Mouse (Mus musculus) urinary bladder, postnatal 10 days (tissue): ENCODE results near the gene Apoe.
"Not testable (repeated sequence)": the region's sequence is repeated elsewhere in the genome, so short reads cannot be mapped to it uniquely, and the experiment has no call there.

Source experiments
- DNase-seq: peaks from one replicate; pipeline ENCODE4 v3.0.0; 2022; ENCODE audit warnings: low spot score

Gene Apoe

GRCm38 (mm10) chr7:19691873-19692865, 6.8 kb downstream of the Apoe start, which contains the start of gene Apoc1:
TSS of gene Apoc1 (minus strand) at chr7:19692660.
- no peak for DNase-seq

DNA sequence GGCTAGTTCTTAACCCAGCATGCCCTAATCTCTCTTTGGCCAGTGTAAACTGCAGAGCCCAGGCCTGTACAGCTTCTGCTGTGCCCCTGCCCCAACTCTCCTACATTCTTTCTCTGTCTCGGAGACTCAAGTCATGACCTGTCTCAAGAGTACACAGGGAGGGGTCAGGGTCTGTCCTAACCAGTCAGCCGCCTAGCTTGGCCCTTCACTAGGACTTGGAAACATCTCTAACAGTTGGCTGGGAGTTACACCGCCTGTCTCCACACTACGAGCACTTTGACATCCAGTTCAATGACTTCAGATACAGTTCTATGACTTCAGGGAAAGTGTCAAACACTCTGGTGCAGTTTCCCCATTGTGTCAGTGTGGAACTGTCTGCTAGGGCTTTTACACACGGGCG, 7.6 kb downstream of the Apoe start:
- DNase-seq = no peak

DNA sequence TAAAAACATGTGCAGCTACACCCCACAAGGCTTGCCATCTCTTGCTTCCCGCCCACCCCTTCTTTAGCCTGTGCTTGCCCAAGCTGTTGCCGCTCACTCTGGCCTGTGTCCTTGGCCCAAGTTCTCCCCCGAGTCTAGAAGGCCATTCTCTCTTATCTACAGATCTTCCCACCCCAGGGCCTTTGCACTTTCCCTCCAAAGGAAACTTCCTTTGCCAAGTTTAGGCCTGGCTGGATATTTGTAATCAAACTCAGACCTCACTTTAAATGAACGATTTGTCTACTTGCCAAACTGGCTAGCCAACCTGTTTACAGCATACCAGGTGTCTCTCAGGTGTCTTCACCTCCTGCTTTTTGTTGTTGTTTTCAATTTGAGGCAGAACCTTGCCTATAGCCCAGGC, 8.1 kb downstream of the Apoe start:
- DNase-seq = no peak

DNA sequence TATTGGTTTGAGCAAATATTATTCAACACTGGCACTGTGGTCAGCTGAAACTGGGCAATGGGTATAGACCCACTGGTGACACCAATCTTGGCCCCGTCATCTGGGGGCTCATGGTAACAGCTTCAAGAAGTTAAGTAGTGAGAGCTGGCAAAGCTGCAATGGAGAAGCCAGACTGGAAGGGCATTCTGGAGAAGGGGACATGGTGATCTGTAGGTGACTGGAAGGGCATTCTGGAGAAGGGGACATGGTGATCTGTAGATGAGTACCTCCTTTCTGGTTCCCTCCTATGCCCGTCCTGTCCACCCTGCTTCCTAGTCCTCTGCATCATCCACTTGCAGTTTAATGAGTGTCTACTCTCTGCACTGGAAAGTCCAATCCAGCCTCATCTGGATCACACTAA, 10.4 kb downstream of the Apoe start:
- DNase-seq = no peak

DNA sequence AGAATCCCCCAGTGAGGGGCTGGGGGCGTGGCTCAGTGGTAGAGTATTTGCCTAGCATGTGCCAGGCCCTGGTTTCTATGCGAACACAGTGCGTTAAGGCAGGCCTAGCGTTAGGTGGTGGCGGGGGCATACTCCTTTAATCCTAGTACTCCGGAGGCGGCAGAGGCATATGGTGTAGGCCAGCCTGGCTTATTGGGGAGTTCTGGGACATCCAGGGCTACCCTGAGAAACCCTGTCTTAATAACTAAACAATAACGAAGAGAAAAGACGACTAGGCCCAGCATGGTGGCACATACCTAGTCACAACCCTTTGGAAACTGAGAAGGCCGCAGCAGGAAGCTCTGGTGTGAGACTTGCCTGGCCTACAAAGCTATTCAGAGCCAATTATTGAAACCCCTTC, 10.9 kb downstream of the Apoe start:
- no peak for DNase-seq

DNA sequence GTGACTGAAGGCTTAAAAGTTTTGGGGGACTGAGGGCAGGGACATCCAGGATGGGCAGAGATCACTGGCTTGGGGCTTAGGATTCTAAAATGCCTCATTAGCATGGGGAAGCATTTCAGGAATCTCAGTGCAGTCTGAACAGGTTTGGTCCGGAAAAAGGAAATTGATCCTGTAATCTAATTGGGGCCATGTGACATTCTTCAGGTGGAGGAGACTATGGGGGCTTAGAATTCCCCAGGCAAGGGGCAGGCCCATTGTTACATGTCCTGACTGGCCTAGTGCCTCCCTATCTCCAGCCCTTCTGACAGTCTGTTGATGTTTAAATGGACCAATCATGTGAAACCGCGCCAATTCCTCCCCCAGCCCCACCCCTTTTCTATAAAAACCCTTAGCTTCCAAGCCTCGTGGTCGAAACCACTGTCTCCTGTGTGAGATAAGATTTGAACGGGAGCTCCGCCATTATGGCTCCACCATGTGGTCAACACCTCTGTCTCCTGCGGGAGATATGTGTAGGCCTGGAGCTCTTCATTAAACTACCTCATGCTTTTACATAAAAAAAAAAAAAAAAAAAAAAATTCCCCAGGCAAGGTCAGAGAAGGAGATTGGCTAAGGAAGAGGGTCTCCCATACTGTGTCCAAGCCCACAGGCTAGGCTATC, 11.9 kb downstream of the Apoe start:
- not testable (repeated sequence) for DNase-seq

DNA sequence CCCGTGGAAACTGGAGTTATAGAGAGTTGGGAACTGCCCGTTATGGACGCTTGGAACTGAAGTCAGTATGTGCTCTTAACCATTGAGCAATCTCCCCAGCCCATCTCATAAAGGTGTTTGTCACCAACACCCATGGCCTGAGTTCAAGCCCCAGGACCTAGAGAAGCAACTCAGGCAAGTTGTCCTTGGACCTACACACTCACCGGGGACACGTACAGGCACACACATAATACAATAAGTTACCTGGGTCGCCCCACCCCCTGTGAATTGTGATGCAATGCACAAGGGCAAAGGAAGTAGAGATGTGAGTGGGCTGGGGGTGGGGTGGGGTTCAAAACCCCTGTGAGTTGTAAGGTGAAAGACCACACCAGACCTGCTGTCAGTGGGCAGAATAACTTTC, 12.5 kb downstream of the Apoe start:
- DNase-seq = no peak

GRCm38 (mm10) chr7:19685374-19685773, 13.6 kb downstream of the Apoe start:
- no peak for DNase-seq

- no peak for DNase-seq
Observed at GRCm38 (mm10) chr7:19683771-19684201, 15.2 kb downstream of the Apoe start.

DNA sequence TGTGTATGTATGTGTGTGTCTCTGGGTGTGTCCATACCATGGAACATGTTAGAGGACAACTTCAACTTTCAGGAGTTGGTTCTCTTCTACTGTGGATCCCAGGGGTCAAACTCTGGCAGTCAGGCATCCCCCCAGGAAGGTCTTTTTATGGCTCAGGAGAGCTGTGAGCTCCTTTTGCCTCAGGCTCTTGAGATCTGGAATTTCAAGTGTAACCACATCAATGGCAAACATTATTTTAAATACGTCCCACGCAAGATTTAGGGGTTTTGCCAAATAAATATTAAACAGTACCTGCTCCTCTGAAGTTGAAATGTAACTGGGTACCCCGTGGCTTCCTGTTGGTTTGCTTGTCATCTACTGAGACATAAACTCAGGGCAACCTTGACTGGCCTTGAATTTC, 16.0 kb downstream of the Apoe start:
- no peak for DNase-seq

DNA sequence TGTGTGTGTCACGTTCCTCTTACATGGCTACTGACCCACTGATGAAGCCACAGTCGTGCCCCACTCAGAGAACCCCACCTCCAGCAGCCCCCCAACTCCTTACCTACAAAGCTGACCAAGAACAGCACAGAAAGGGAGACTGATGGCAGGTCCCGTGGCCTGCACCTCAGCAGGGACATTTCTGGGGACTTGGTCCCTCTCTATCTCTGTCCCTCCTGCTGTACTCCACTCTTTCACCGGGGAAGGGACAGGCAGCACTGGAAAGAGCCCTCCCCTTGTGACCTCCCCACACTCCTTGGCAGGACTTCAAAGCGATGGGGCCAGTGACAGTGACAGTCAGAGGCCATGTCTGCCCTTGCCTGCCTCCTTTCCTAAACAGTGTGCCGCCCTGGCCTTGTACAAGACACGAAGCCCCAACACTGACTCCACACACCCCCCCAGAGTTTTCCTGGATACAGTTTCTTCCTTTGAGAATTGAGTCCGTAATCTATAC, 17.7 kb downstream of the Apoe start, which contains the start of the genes Gm44805 and Apoc4:
Gm44805 (minus strand) TSS at position 222 of the 493 bp plus-strand sequence.
Apoc4 (minus strand) TSS at position 278 of the 493 bp plus-strand sequence.
- no peak for DNase-seq

DNA sequence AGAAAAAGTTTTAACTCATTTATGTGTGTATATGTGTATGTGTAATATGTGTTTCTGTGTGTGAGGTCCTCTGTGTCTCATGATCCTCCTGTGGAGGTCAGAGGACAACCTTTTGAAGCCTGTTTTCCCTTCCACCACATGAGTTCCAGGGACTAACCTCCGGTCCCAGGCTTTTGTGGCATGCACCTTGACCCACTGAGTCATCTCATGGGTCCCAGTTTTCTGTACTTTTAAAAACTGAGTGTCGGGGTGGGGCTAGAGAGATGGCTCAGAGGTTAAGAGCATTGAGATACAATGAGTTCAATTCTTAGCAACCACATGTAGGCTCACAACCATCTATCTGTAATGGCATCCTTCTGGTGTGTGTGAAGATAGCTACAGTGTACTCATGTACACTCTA, 18.3 kb downstream of the Apoe start:
- DNase-seq = no peak

DNA sequence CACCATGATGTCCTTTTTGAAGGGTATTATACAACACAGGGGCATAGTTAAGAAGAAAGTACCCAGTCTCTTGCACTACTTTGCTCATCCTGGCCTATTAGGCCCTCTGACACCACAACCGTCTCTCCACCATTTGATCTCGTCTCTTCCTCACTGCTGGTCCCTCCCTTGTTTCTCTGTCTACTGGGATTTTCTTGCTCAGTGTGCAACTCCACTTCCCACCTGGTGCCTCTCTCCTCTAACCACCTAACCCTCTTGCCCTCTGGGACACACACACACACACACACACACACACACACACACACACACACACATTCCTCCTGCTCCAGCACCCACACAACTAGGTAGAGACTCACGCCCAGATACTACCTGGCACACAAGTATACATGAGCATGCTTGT, 20.1 kb downstream of the Apoe start:
- no peak for DNase-seq

GRCm38 (mm10) chr7:19677872-19678271, 21.1 kb downstream of the Apoe start, which contains the start of gene Apoc2:
TSS of gene Apoc2 (minus strand) at chr7:19677941.
- no peak for DNase-seq

GRCm38 (mm10) chr7:19676662-19677061, 22.3 kb downstream of the Apoe start:
- DNase-seq = no peak

DNA sequence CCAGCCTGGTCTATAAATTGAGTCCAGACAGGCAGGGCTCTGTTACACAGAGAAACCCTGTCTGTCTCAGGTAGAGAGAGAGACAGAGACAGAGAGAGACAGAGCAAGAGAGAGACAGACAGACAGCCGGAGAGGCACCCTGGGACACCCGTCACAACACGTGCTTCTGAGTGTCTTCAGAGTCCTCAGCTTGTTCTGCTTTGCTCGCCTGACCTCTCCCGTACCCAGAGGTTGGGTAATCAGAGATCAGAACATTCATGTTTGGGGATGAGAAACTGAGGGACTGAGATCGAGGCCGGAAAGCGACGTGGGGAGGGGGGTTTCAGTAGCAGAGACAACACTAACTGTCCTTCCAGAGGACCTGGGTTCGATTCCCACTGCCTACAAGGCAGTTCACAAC, 23.2 kb downstream of the Apoe start:
- no peak for DNase-seq

GRCm38 (mm10) chr7:19673083-19673699, 25.8 kb downstream of the Apoe start:
- DNase-seq = no peak

- DNase-seq = no peak
Observed at GRCm38 (mm10) chr7:19671511-19671910, 27.5 kb downstream of the Apoe start.

DNA sequence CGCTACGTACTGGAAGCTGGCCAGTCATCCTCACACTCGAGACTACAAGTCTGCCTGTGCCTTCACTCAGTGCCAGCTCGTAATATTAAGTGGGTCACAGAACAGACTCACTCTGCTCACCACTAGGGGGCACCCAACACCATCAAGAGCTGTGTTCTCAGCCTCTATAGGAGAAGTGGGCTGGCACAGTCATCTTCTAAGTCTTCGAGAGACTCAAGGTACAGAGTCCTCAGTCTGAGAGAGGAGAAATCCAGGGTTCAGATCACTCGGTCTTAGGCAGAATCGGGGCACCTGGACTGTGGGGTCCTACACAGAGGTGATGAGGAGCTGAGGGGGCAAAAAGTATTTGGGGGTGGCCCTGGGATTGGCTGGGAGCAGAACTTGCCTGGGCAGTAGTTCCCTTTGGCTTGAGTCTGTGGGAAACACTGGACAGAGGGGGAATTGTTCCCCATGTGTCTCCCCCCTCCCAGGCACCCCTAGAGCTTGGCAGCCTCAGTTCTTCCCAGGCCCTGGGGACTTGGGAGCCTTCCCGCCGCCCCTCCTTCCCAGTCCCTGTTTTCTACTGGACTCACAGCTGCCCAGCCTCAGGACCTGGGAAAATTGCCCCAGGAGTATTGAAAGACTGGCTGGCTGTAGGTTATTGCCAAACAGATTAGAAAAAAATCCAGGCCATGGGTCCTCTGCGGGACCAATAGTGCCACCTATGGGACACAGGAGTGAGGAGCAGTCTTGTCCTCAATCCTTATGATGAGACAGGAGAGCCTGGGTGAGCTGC, 29.9 kb downstream of the Apoe start:
- peak; percentile 81 for DNase-seq

GRCm38 (mm10) chr7:19667434-19667833, 31.6 kb downstream of the Apoe start:
- no peak for DNase-seq

GRCm38 (mm10) chr7:19666750-19667149, 32.2 kb downstream of the Apoe start:
- no peak for DNase-seq
